Mouse (Mus musculus): ENCODE data around the gene Olfr963. TPM values are rescaled to one million over a fixed set of nuclear protein-coding genes. Genes with fewer than 3 reads are reported as not detected.

Gene Olfr963
- polyA plus RNA-seq (2021), result not detected

GRCm38 (mm10) chr9:39666905-39667304 is at the start of gene Olfr963:
Gene Olfr963 (plus strand): TSS chr9:39667205.
- no peak for ATAC-seq
- CTCF ChIA-PET, result no interaction called here

GRCm38 (mm10) chr9:39621073-39621472 is 45.9 kb upstream of the Olfr963 start, which contains the start of gene Olfr960:
Gene Olfr960 (plus strand): TSS chr9:39621373.
- in situ Hi-C loops (cut with MboI; ENCODE audit: low pct_unique_long_range_greater_than_20kb), result no loop called here
- ATAC-seq (no peak), DNase-seq (ENCODE audit: low read depth, low spot score) (no peak)
- ChIA-PET CTCF (no interaction called here), POLR2A (no interaction called here)
- TF ChIP-seq CTCF (IDR thresholded peaks at IDR 0.05), result no peak
- H3K27me3 ChIP-seq, result no peaks in the 10 kb centered on the region

More at GRCm38 (mm10) chr9:39666905-39667304, at the start of gene Olfr963:
- TF ChIP-seq CTCF (IDR thresholded peaks at IDR 0.05), result no peak
- H3K27me3 ChIP-seq, result no peaks in the 10 kb centered on the region
- no peak for DNase-seq (ENCODE audit: low read depth, low spot score)
- in situ Hi-C loops (cut with MboI; ENCODE audit: low pct_unique_long_range_greater_than_20kb), result no loop called here
- POLR2A ChIA-PET, result no interaction called here

- in situ Hi-C loops (cut with MboI; ENCODE audit: low pct_unique_long_range_greater_than_20kb), result no loop called here
- no peak for ATAC-seq
- DNase-seq (ENCODE audit: low read depth, low spot score), result no peak
- CTCF ChIA-PET, result no interaction called here
- no peaks in the 10 kb centered on the region for H3K27me3 ChIP-seq
- POLR2A ChIA-PET, result no interaction called here
- no peak for TF ChIP-seq CTCF (IDR thresholded peaks at IDR 0.05)
Measured at GRCm38 (mm10) chr9:39623783-39624182, 43.2 kb upstream of the Olfr963 start.

- in situ Hi-C loops (cut with MboI; ENCODE audit: low pct_unique_long_range_greater_than_20kb), result no loop called here
- ChIA-PET POLR2A (no interaction called here), CTCF (no interaction called here)
- no peak for TF ChIP-seq CTCF (IDR thresholded peaks at IDR 0.05)
- no peaks in the 10 kb centered on the region for H3K27me3 ChIP-seq
- no peak for ATAC-seq
- no peak for DNase-seq (ENCODE audit: low read depth, low spot score)
Measured at GRCm38 (mm10) chr9:39624711-39625110, 42.3 kb upstream of the Olfr963 start.

GRCm38 (mm10) chr9:39629069-39629468 is 37.9 kb upstream of the Olfr963 start:
- ATAC-seq, result no peak
- ChIA-PET CTCF (no interaction called here), POLR2A (no interaction called here)
- in situ Hi-C loops (cut with MboI; ENCODE audit: low pct_unique_long_range_greater_than_20kb), result no loop called here
- no peaks in the 10 kb centered on the region for H3K27me3 ChIP-seq
- no peak for TF ChIP-seq CTCF (IDR thresholded peaks at IDR 0.05)
- no peak for DNase-seq (ENCODE audit: low read depth, low spot score)

GRCm38 (mm10) chr9:39633913-39634594 is 33.0 kb upstream of the Olfr963 start:
- in situ Hi-C loops (cut with MboI; ENCODE audit: low pct_unique_long_range_greater_than_20kb), result no loop called here
- H3K27me3 ChIP-seq, result no peaks in the 10 kb centered on the region
- ChIA-PET POLR2A (no interaction called here), CTCF (interaction anchor here (1.0 kb wide), 1 partner anchor 10 kb away, joined by 3 read pairs; no protein-coding TSS in a partner anchor)
- DNase-seq (ENCODE audit: low read depth, low spot score) (no peak), ATAC-seq (no peak)
- TF ChIP-seq CTCF (IDR thresholded peaks at IDR 0.05), result no peak

- ATAC-seq (no peak), DNase-seq (ENCODE audit: low read depth, low spot score) (no peak)
- no peaks in the 10 kb centered on the region for H3K27me3 ChIP-seq
- ChIA-PET CTCF (interaction anchor here (1.1 kb wide), 1 partner anchor 10 kb away, joined by 3 read pairs; no protein-coding TSS in a partner anchor), POLR2A (no interaction called here)
- TF ChIP-seq CTCF (IDR thresholded peaks at IDR 0.05), result no peak
- in situ Hi-C loops (cut with MboI; ENCODE audit: low pct_unique_long_range_greater_than_20kb), result no loop called here
Measured at GRCm38 (mm10) chr9:39644785-39645184, 22.2 kb upstream of the Olfr963 start, which contains the start of gene Olfr961. Gene Olfr961 (plus strand): TSS chr9:39645085.

GRCm38 (mm10) chr9:39647382-39647781 is 19.6 kb upstream of the Olfr963 start:
- TF ChIP-seq CTCF (IDR thresholded peaks at IDR 0.05), result no peak
- CTCF ChIA-PET, result no interaction called here
- ATAC-seq (no peak), DNase-seq (ENCODE audit: low read depth, low spot score) (no peak)
- H3K27me3 ChIP-seq, result no peaks in the 10 kb centered on the region
- in situ Hi-C loops (cut with MboI; ENCODE audit: low pct_unique_long_range_greater_than_20kb), result no loop called here
- POLR2A ChIA-PET, result no interaction called here

GRCm38 (mm10) chr9:39654756-39655396 is 12.1 kb upstream of the Olfr963 start:
- DNase-seq (ENCODE audit: low read depth, low spot score) (no peak), ATAC-seq (no peak)
- H3K27me3 ChIP-seq, result no peaks in the 10 kb centered on the region
- ChIA-PET CTCF (interaction anchor here (1.4 kb wide), 1 partner anchor 11 kb away, joined by 3 read pairs; no protein-coding TSS in a partner anchor), POLR2A (no interaction called here)
- no peak for TF ChIP-seq CTCF (IDR thresholded peaks at IDR 0.05)
- in situ Hi-C loops (cut with MboI; ENCODE audit: low pct_unique_long_range_greater_than_20kb), result no loop called here

- TF ChIP-seq CTCF (IDR thresholded peaks at IDR 0.05), result no peak
- no peak for DNase-seq (ENCODE audit: low read depth, low spot score)
- POLR2A ChIA-PET, result no interaction called here
- no peak for ATAC-seq
- in situ Hi-C loops (cut with MboI; ENCODE audit: low pct_unique_long_range_greater_than_20kb), result no loop called here
- no peaks in the 10 kb centered on the region for H3K27me3 ChIP-seq
- CTCF ChIA-PET, result no interaction called here
Measured at GRCm38 (mm10) chr9:39669723-39670122, 2.7 kb downstream of the Olfr963 start.

GRCm38 (mm10) chr9:39674820-39675219 is 7.8 kb downstream of the Olfr963 start:
- peaks cover 3% of the 10 kb centered on the region for H3K27me3 ChIP-seq
- TF ChIP-seq CTCF (IDR thresholded peaks at IDR 0.05), result no peak
- no peak for ATAC-seq
- no peak for DNase-seq (ENCODE audit: low read depth, low spot score)
- POLR2A ChIA-PET, result no interaction called here
- in situ Hi-C loops (cut with MboI; ENCODE audit: low pct_unique_long_range_greater_than_20kb), result no loop called here
- CTCF ChIA-PET, result interaction anchor here (1.0 kb wide), 1 partner anchor 82 kb away, joined by 3 read pairs; no protein-coding TSS in a partner anchor

Data from Patski (cell line).